Mouse (Mus musculus): ENCODE results near the gene Pomp.
"Not testable (repeated sequence)": the region's sequence is repeated elsewhere in the genome, so short reads cannot be mapped to it uniquely, and the experiment has no call there.

The Pomp gene

DNA sequence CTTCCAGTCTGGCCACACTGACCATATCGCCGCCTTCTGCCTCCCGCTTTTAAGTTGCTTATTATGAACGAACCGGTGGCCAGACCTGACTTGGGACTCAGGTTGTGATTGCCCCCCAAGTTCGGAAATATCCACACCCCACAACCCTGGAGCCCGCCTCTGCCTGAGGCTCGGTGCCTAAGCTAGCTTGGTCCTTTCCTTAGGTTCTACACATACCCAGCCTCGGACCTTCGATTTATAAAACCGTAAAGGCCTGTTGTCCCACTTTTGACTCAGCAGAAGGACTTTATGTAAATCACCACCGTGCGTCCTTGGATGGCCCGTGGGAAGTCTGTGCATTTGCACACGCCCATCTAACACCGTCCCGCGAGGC lies 199 bp upstream of the Pomp start:
- DNase-seq, result no peak

- no peak for DNase-seq
Measured at GRCm38 (mm10) chr5:147868674-147869073, 8.4 kb downstream of the Pomp start.

GRCm38 (mm10) chr5:147869568-147869967 lies 9.3 kb downstream of the Pomp start:
- no peak for DNase-seq

- DNase-seq, result no peak
Measured at GRCm38 (mm10) chr5:147870296-147870695, 10.0 kb downstream of the Pomp start.

- DNase-seq, result no peak
Measured at GRCm38 (mm10) chr5:147871091-147871820, 11.0 kb downstream of the Pomp start.

- DNase-seq, result no peak
Measured at GRCm38 (mm10) chr5:147874491-147875065, 14.3 kb downstream of the Pomp start.

GRCm38 (mm10) chr5:147875210-147875609 lies 14.9 kb downstream of the Pomp start:
- no peak for DNase-seq

DNA sequence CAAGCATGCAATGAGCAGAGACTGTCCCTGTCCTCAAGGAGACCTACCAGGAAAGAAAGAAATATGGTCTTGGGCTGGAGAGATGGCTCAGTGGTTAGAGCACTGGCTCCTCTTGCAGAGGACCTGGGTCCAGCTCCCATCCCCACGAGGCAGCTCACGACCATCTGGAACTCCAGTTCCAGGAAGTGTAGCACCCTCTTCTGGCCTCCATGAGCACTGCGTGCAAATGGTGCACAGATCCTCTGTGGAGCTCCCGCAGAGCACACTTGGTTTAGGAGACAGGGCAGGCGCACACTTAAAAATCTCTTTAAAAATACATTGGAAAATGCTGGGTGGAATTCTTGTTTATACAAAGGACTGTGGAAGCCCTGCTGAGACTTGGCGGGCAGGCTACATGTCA lies 17.3 kb downstream of the Pomp start:
- peak; percentile 33 to 48 for DNase-seq

GRCm38 (mm10) chr5:147879971-147880682 lies 19.9 kb downstream of the Pomp start:
- no peak for DNase-seq

DNA sequence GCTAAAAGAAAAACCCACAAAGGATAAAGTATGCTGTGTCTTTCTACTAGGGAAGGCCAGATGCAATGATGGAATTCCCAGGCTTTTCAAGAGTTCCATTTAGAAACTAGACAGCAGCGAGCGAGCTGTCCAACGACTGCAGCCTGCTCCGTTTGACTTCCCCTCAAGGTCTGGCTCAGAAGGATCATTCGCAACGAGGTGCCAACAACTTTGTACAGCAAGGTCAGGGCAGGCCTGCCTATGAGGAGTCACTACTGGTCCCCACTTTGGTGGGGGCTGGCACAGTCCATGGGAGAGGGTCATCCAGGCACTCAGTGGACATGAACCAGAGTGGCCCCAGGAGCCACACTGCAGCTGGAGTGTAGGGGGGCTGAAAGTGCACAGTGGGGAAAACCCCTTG lies 23.3 kb downstream of the Pomp start:
- no peak for DNase-seq

GRCm38 (mm10) chr5:147888313-147889297 lies 28.3 kb downstream of the Pomp start:
- DNase-seq, result no peak

- no peak for DNase-seq
Measured at GRCm38 (mm10) chr5:147892735-147893134, 32.5 kb downstream of the Pomp start.

DNA sequence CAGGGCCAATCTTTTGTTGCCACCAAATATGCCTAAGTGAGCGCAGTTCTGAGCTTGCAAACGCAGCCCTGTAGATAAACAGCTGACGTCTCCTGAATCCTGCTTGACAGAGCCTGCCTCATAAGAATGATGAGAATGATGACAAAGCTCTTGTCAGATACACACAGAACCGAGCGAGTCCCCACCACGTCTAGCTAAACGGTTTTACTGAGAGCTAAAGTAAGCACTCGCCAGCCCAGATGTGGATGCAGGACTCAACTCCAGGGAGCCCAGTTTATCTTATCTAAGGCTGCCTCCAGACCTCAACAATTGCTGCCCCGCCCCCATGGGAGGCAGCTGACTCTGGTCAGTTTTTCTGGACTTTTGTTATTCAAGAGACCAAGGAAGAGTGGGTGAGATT lies 32.9 kb downstream of the Pomp start:
- peak in 1 of 2 experiments; percentile 19 for DNase-seq

- DNase-seq, result peak; percentile 51 to 64
Measured at GRCm38 (mm10) chr5:147893766-147894454, 33.6 kb downstream of the Pomp start.

DNA sequence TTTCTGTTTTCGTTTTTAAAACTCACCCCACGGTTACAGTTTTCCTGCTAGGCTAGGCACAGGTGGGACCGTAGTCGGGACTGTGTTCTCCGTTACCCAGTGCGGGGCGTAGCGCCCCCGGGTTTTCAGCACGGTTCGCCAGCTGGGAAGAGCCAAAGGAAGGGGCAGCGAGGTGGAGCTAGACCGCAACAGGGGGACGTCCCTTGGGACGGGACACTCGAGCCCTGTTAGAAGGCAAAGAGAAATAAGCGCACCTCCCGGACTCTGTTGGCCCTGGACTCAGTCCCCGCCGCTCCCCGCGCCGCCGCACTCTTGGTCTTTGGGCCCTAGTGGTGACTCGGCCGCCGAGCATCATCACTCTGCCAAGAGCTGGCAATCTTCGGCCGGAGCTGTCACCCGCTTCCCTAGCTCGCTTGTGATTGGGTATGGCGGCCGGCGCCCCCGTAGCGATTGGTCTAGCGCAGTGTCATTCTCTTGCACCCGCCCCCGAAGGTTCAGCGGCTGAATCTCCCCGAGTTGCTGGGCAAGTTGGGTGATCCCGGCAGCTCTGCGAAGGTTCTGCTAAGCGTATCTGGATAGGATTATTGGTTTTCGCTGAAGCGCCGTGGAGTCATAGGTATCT lies 34.3 kb downstream of the Pomp start, which contains the start of gene Slc46a3:
Gene Slc46a3, minus strand, starts transcription at position 361 of the 622 bp plus-strand sequence.
- peak; percentile 97 for DNase-seq

DNA sequence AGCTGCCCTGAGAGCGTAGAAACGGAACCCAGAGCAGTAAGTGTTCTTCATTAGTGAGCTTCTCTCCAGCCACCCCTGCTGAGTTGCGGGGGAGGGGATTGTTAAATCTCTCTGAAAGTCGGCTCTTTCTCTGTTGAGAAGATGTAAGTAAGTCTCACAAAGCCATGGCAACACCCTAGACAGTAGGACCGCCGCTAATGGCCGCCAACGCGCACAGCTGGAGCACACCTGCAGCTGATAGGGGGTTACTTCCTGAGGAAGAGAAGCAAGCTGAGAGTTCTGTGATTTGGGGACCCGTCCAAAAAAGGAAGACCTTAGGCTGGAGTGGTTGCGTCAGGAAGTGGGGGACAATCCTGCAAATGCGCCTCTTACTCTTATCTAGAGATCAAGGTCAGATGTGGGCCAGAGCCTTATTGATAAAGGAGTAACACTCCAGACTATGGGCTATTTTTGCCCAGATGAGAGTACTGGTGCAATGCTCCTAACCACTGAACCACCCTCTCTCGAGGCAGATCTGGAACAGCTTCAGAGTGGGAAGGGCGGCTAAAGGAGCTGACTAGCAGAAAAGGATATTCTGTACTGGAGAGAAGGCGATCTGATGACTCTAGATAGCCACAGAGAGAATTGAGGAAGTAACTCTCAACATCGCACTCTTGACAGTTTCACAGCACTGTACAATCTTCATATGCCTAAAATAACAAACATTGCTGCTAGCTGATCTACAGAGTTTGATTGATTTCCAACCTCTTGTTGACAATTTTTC lies 35.4 kb downstream of the Pomp start:
- peak; percentile 40 to 42 for DNase-seq

- not testable (repeated sequence) for DNase-seq
Measured at GRCm38 (mm10) chr5:147896501-147896900, 36.2 kb downstream of the Pomp start.

- DNase-seq, result no peak
Measured at GRCm38 (mm10) chr5:147898254-147898653, 38.0 kb downstream of the Pomp start.

GRCm38 (mm10) chr5:147898968-147899549 lies 38.8 kb downstream of the Pomp start:
- DNase-seq, result no peak

GRCm38 (mm10) chr5:147902008-147902757 lies 41.9 kb downstream of the Pomp start:
- DNase-seq, result no peak

Measured in cerebellum, postnatal 10 days (tissue).